Mouse (Mus musculus) olfactory bulb, adult 2 months (tissue): ENCODE data around the gene Traip.

ENCODE experiments used
- CTCF ChIP-seq: fragments of 200-500 bp; IDR thresholded peaks from 2 replicates; pipeline ENCODE4 v1.5.1; 2012; ENCODE audit warnings: low read depth, mild to moderate bottlenecking, low read length, moderate library complexity; ENCODE audit not compliant: insufficient read depth
- POLR2A ChIP-seq: fragments of 200-500 bp; IDR thresholded peaks from 2 replicates; pipeline ENCODE4 v1.6.1; 2012; ENCODE audit warnings: mild to moderate bottlenecking, low read depth, low read length, moderate library complexity; ENCODE audit not compliant: insufficient read depth

- TF ChIP-seq CTCF: no peak
- TF ChIP-seq POLR2A: no peak
Measured at GRCm38 (mm10) chr9:107975399-107976386, 25.8 kb downstream of the Traip start, which contains the start of gene Uba7.
